Mouse (Mus musculus) liver, adult (tissue): ENCODE measurements around the gene Pilra.

Experiments used
- GATA4 ChIP-seq: IDR thresholded peaks from 2 replicates; pipeline ENCODE4 v1.6.1; 2014; ENCODE audit warnings: mild to moderate bottlenecking, low read length; ENCODE audit not compliant: insufficient replicate concordance

Gene Pilra

GRCm38 (mm10) chr5:137823455-137824045, 12.5 kb downstream of the Pilra start:
- no peak for TF ChIP-seq GATA4

GRCm38 (mm10) chr5:137822602-137823001, 13.5 kb downstream of the Pilra start:
- TF ChIP-seq GATA4 = no peak

GRCm38 (mm10) chr5:137822126-137822525, 14.0 kb downstream of the Pilra start:
- no peak for TF ChIP-seq GATA4

GRCm38 (mm10) chr5:137817466-137818222, 18.4 kb downstream of the Pilra start:
- no peak for TF ChIP-seq GATA4

GRCm38 (mm10) chr5:137808316-137808715, 27.8 kb downstream of the Pilra start:
- no peak for TF ChIP-seq GATA4

GRCm38 (mm10) chr5:137806158-137806557, 29.9 kb downstream of the Pilra start:
- no peak for TF ChIP-seq GATA4

- no peak for TF ChIP-seq GATA4
Measured at GRCm38 (mm10) chr5:137800917-137801316, 35.2 kb downstream of the Pilra start.

- no peak for TF ChIP-seq GATA4
Measured at GRCm38 (mm10) chr5:137796606-137797005, 39.5 kb downstream of the Pilra start.

- 0 out of 2 replicates have a peak, but pooled peaks have one; percentile 12 for TF ChIP-seq GATA4
Measured at GRCm38 (mm10) chr5:137791553-137791952, 44.5 kb downstream of the Pilra start.

- TF ChIP-seq GATA4 = no peak
Measured at GRCm38 (mm10) chr5:137788946-137789531, 47.0 kb downstream of the Pilra start.

GRCm38 (mm10) chr5:137788171-137788570, 47.9 kb downstream of the Pilra start:
- no peak for TF ChIP-seq GATA4

GRCm38 (mm10) chr5:137787151-137787928, 48.7 kb downstream of the Pilra start, which contains the start of the genes Mepce and Zcwpw1:
Gene Mepce, minus strand, starts transcription at chr5:137787655.
Gene Zcwpw1, plus strand, starts transcription at chr5:137787798.
- TF ChIP-seq GATA4 = peak; percentile 5; the same call in 1 of the 2 replicates

GRCm38 (mm10) chr5:137786109-137786942, 49.8 kb downstream of the Pilra start:
- TF ChIP-seq GATA4 = no peak
